Mouse (Mus musculus) liver, embryonic 14.5 days (tissue): ENCODE results near the gene Capzb.

Source experiments
- CTCF ChIP-seq: IDR thresholded peaks from 2 replicates; pipeline ENCODE4 v1.5.1; 2016; ENCODE audit warnings: antibody characterized with exemption, low read depth, control low read depth
- EP300 ChIP-seq: IDR thresholded peaks from 2 replicates; pipeline ENCODE4 v1.6.1; 2016; ENCODE audit warnings: antibody characterized with exemption, low read depth

GRCm38 (mm10) chr4:139206353-139207045, 13.8 kb downstream of the Capzb start:
- no peak for TF ChIP-seq CTCF
- no peak for TF ChIP-seq EP300
